Mouse (Mus musculus): ENCODE results near the gene Foxr2. TPM values are rescaled to one million over a fixed set of nuclear protein-coding genes. Genes with fewer than 3 reads are reported as not detected.
A peak's percentile ranks its signal among the peaks of the same experiment; 100 is the strongest.

Gene Foxr2
- 0.50 and 0.86 TPM in 2 replicates for polyA plus RNA-seq (2015; fragmentation: Nextera tagmentation; extraction: Ambion mirVana)

GRCm38 (mm10) chrX:153118486-153118885 is at the start of gene Foxr2:
Gene Foxr2 (plus strand): TSS chrX:153118786.
- H3K4me3 ChIP-seq (replicated peaks): no peak within 1 kb of the TSS
- WGBS: 18% methylated on average over 3 of the region's 3 CpGs

GRCm38 (mm10) chrX:153119013-153119412 is 427 bp downstream of the Foxr2 start:
- H3K4me2 ChIP-seq: no peak overlapping the region
- H3K4me3 ChIP-seq (replicated peaks): no peak overlapping the region
- H3K36me3 ChIP-seq: no peaks in the 10 kb centered on the region
- H3K27me3 ChIP-seq (replicated peaks): peaks cover 4% of the 10 kb centered on the region; the same call in 1 of the 2 replicates
- no peak for ATAC-seq (ENCODE audit: low FRiP score)
- 43% methylated on average over 2 of the region's 2 CpGs for WGBS
- no peak overlapping the region for H3K9ac ChIP-seq (replicated peaks)
- H3K9me3 ChIP-seq (replicated peaks): no peaks in the 10 kb centered on the region
- H3K4me1 ChIP-seq: no peaks in the 10 kb centered on the region
- H3K27ac ChIP-seq (replicated peaks): no peak overlapping the region

More at GRCm38 (mm10) chrX:153118486-153118885, at the start of gene Foxr2:
- no peak within 1 kb of the TSS for H3K27ac ChIP-seq (replicated peaks)
- H3K4me2 ChIP-seq: no peak within 1 kb of the TSS
- H3K9me3 ChIP-seq (replicated peaks): no peaks in the 10 kb centered on the region
- no peak within 1 kb of the TSS for H3K9ac ChIP-seq (replicated peaks)
- peaks cover 4% of the 10 kb centered on the region; the same call in 1 of the 2 replicates for H3K27me3 ChIP-seq (replicated peaks)
- ATAC-seq (ENCODE audit: low FRiP score): no peak
- no peaks in the 10 kb centered on the region for H3K36me3 ChIP-seq
- no peaks in the 10 kb centered on the region for H3K4me1 ChIP-seq

- Histone ChIP-seq H3K4me3 (replicated peaks) (peak within 1 kb of the TSS; percentile 55), H3K4me2 (peak within 1 kb of the TSS; percentile 58), H3K9me3 (replicated peaks) (no peaks in the 10 kb centered on the region), H3K27me3 (replicated peaks) (peaks cover 13% of the 10 kb centered on the region; the same call in 1 of the 2 replicates), H3K36me3 (no peaks in the 10 kb centered on the region), H3K9ac (replicated peaks) (peak within 1 kb of the TSS; percentile 47), H3K4me1 (no peaks in the 10 kb centered on the region), H3K27ac (replicated peaks) (peak within 1 kb of the TSS; percentile 63)
- ATAC-seq (ENCODE audit: low FRiP score): peak; percentile 99
- WGBS: 15% methylated on average over 47 of the region's 47 CpGs
These were observed 21.3 kb downstream of the Foxr2 start, which contains the start of gene Rragb for GRCm38 (mm10) chrX:153139734-153140515. Gene Rragb (plus strand): TSS chrX:153139981.

- Histone ChIP-seq H3K36me3 (no peaks in the 10 kb centered on the region), H3K4me1 (no peaks in the 10 kb centered on the region), H3K4me3 (replicated peaks) (no peak overlapping the region), H3K27me3 (replicated peaks) (peaks cover 13% of the 10 kb centered on the region; the same call in 1 of the 2 replicates), H3K9me3 (replicated peaks) (no peaks in the 10 kb centered on the region), H3K9ac (replicated peaks) (no peak overlapping the region), H3K4me2 (no peak overlapping the region), H3K27ac (replicated peaks) (no peak overlapping the region)
- 68% methylated on average over 3 of the region's 3 CpGs for WGBS
- ATAC-seq (ENCODE audit: low FRiP score): no peak
These were observed 24.1 kb downstream of the Foxr2 start for GRCm38 (mm10) chrX:153142656-153143055.

GRCm38 (mm10) chrX:153151766-153152165 is 33.2 kb downstream of the Foxr2 start:
- 19% methylated on average over 1 of the region's 1 CpGs for WGBS
- Histone ChIP-seq H3K27me3 (replicated peaks) (no peaks in the 10 kb centered on the region), H3K9me3 (replicated peaks) (no peaks in the 10 kb centered on the region), H3K9ac (replicated peaks) (no peak overlapping the region), H3K27ac (replicated peaks) (no peak overlapping the region), H3K4me1 (no peaks in the 10 kb centered on the region), H3K4me2 (no peak overlapping the region), H3K4me3 (replicated peaks) (no peak overlapping the region), H3K36me3 (no peaks in the 10 kb centered on the region)
- no peak for ATAC-seq (ENCODE audit: low FRiP score)

- Histone ChIP-seq H3K27me3 (replicated peaks) (no peaks in the 10 kb centered on the region), H3K9me3 (replicated peaks) (no peaks in the 10 kb centered on the region), H3K27ac (replicated peaks) (no peak overlapping the region), H3K4me2 (no peak overlapping the region), H3K36me3 (no peaks in the 10 kb centered on the region), H3K4me1 (no peaks in the 10 kb centered on the region), H3K4me3 (replicated peaks) (no peak overlapping the region), H3K9ac (replicated peaks) (no peak overlapping the region)
- 50% methylated on average over 3 of the region's 3 CpGs for WGBS
- no peak for ATAC-seq (ENCODE audit: low FRiP score)
These were observed 36.7 kb downstream of the Foxr2 start for GRCm38 (mm10) chrX:153155322-153155721.

- Histone ChIP-seq H3K4me3 (replicated peaks) (no peak overlapping the region), H3K4me2 (no peak overlapping the region), H3K27me3 (replicated peaks) (no peaks in the 10 kb centered on the region), H3K9ac (replicated peaks) (no peak overlapping the region), H3K36me3 (no peaks in the 10 kb centered on the region), H3K27ac (replicated peaks) (no peak overlapping the region), H3K4me1 (no peaks in the 10 kb centered on the region), H3K9me3 (replicated peaks) (no peaks in the 10 kb centered on the region)
- WGBS: 19% methylated on average over 1 of the region's 1 CpGs
- ATAC-seq (ENCODE audit: low FRiP score): no peak
These were observed 56.2 kb downstream of the Foxr2 start for GRCm38 (mm10) chrX:153174786-153175185.

GRCm38 (mm10) chrX:153182221-153182620 is 63.6 kb downstream of the Foxr2 start:
- no peaks in the 10 kb centered on the region for H3K4me1 ChIP-seq
- 93% methylated on average over 2 of the region's 2 CpGs for WGBS
- H3K36me3 ChIP-seq: no peaks in the 10 kb centered on the region
- H3K9ac ChIP-seq (replicated peaks): no peak overlapping the region
- H3K4me3 ChIP-seq (replicated peaks): no peak overlapping the region
- no peak for ATAC-seq (ENCODE audit: low FRiP score)
- H3K27ac ChIP-seq (replicated peaks): no peak overlapping the region
- no peak overlapping the region for H3K4me2 ChIP-seq
- no peaks in the 10 kb centered on the region for H3K9me3 ChIP-seq (replicated peaks)
- no peaks in the 10 kb centered on the region for H3K27me3 ChIP-seq (replicated peaks)

Other genes with a start within 250 kb of the Foxr2 start
- gene Usp51, start 112.3 kb upstream of the Foxr2 start, polyA plus RNA-seq (2015; fragmentation: Nextera tagmentation; extraction: Ambion mirVana): 2.2 and 2.9 TPM in 2 replicates
- 103 and 129 TPM in 2 replicates for gene Mageh1, start 81.2 kb upstream of the Foxr2 start, polyA plus RNA-seq (2015; fragmentation: Nextera tagmentation; extraction: Ambion mirVana)
- 8.7 and 8.8 TPM in 2 replicates for gene Rragb, start 21.2 kb downstream of the Foxr2 start, polyA plus RNA-seq (2015; fragmentation: Nextera tagmentation; extraction: Ambion mirVana)
- 4.4 and 4.5 TPM in 2 replicates for gene Klf8, start 118.7 kb downstream of the Foxr2 start, polyA plus RNA-seq (2015; fragmentation: Nextera tagmentation; extraction: Ambion mirVana)